Mouse (Mus musculus) retina, adult 2 months (tissue): ENCODE measurements around the gene Qrsl1.
"Not testable (repeated sequence)": the region's sequence is repeated elsewhere in the genome, so short reads cannot be mapped to it uniquely, and the experiment has no call there.

ENCODE experiments used
- DNase-seq: peaks from one replicate; pipeline ENCODE4 v3.0.0-alpha.2; 2012; ENCODE audit warnings: low read depth, low spot score

Gene Qrsl1

DNA sequence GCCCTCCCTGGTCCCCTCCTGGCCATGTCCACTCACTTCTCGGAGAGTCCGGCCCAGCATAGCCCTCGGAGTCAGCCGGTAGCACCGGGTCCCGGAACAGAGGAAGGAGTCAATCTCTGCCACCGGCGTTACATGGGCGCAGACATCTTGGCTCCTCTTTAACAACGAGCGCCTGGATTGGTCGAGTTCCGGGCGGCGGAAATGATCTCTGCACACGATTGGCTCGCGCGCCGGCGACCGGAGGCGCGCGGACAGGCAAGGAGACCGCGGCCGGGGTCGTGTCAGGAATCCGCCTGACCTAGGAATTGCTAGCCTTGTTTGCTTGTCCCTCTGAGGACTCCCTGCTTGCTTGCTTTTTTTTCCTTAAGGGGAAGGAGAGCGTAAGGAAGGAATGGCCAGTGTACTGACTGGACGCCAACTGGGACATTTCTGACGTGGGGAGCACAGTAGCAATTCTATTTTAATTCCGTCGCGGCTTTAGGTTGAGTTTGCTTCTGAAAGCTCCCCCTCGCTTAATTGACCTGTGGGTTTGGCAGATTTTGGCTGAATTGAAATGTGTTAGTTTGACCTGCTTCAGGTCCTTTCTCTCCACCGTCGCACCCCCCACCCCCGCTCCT, at the start of gene Qrsl1, which contains the start of gene Rtn4ip1:
Gene Qrsl1, minus strand, starts transcription at position 168 of the 617 bp plus-strand sequence.
Gene Rtn4ip1, plus strand, starts transcription at position 230 of the 617 bp plus-strand sequence.
- DNase-seq: peak; percentile 86

GRCm38 (mm10) chr10:43945435-43945834, 43.9 kb upstream of the Qrsl1 start:
- DNase-seq: no peak

DNA sequence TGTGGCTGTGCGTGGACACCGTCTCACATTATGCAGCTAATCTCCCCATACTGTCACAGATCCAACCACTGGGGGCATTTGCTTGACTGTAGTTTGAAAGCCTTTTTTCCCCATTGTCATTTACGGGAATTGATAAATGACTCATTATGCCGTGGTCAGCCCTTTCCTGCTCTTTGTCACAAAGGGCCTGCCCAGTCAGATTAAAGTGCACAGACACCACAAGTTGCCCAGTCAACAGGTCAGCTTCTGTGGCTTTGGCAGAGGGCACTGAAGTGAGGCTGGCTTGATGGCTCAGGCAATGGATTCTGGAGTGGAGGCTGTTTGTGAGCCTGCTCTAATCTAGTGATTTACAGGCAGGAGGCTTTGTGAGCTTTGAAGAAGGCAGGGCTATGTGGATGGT, 42.2 kb upstream of the Qrsl1 start:
- no peak for DNase-seq

GRCm38 (mm10) chr10:43939136-43939662, 37.7 kb upstream of the Qrsl1 start:
- no peak for DNase-seq

- DNase-seq: no peak
Measured at GRCm38 (mm10) chr10:43928596-43928995, 27.1 kb upstream of the Qrsl1 start.

DNA sequence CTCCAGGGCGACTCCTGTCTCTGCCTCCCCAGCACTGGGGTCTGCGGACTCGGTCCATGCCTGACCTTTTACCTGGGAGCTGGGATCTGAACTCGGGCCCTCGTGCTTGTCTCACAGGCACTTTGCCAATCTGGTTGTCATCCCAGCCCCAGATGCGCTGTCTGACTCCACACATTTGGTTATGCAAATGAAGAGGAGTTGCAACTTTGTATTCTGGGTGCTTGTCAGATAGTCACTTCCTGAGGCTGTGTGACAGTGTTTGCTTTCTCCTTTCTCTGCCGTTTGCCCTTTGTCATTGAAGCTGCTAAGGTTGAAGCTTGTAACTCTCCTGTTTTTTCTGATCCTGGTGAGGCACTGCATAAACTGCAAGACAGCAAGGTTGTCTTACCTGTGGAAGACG, 26.2 kb upstream of the Qrsl1 start:
- no peak for DNase-seq

DNA sequence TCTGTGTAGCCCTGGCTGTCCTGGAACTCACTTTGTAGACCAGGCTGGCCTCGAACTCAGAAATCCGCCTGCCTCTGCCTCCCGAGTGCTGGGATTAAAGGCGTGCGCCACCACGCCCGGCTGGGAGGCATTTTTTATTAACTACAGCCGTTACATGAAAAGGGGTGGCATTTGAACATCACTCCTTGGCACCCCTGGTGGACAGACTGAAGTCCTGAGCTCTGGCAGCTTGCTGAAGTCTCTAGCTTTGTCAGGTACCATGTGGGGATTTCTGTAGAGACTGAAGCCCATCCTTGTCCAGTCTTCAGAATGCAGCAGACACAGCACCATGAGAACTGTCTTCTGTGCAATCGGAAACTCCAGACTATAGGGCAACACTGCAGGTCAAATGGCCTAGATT, 24.2 kb upstream of the Qrsl1 start:
- DNase-seq: not testable (repeated sequence)

DNA sequence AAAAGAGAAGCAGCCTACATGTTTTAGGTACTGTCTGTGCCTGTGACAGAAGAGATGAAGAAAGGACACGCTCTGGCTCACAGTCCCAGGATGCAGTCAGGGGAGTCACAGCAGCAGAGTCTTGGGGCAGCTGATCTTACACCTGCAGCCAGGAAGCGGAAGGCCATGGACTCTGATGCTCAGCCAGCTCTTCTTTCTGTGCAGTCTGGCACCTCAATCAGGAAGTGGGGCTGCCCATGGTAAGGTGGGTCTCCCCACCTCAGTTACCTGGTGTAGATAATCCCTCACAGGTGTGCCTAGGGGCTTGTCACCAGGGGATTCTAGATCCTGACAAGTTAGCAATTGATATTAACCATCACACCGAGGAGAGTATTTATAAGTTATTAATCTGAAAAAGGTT, 21.6 kb upstream of the Qrsl1 start:
- DNase-seq: no peak

GRCm38 (mm10) chr10:43918696-43919608, 17.4 kb upstream of the Qrsl1 start:
- DNase-seq: peak; percentile 26

GRCm38 (mm10) chr10:43916737-43917136, 15.2 kb upstream of the Qrsl1 start:
- DNase-seq: no peak

GRCm38 (mm10) chr10:43916181-43916580, 14.6 kb upstream of the Qrsl1 start:
- no peak for DNase-seq

DNA sequence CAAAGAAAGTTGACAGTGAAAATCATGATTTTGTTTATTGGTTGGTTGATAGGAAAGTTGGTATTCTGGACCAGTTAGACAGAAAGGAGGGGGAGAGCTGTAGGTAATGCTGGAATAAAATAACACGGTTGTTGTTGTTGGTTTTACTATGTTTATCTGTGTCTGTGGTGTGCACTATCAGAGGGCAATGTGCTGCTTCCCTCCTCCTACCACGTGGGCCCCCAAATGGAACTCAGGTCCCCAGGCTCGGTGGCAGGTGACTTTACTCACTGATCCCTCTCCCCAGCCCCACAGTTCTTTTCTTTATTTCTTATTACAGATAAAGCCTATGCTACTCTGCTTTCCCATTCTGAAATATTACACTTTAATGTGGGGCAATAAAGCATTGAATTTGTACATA, 10.7 kb upstream of the Qrsl1 start:
- no peak for DNase-seq

- DNase-seq: no peak
Measured at GRCm38 (mm10) chr10:43910873-43911142, 9.3 kb upstream of the Qrsl1 start.

DNA sequence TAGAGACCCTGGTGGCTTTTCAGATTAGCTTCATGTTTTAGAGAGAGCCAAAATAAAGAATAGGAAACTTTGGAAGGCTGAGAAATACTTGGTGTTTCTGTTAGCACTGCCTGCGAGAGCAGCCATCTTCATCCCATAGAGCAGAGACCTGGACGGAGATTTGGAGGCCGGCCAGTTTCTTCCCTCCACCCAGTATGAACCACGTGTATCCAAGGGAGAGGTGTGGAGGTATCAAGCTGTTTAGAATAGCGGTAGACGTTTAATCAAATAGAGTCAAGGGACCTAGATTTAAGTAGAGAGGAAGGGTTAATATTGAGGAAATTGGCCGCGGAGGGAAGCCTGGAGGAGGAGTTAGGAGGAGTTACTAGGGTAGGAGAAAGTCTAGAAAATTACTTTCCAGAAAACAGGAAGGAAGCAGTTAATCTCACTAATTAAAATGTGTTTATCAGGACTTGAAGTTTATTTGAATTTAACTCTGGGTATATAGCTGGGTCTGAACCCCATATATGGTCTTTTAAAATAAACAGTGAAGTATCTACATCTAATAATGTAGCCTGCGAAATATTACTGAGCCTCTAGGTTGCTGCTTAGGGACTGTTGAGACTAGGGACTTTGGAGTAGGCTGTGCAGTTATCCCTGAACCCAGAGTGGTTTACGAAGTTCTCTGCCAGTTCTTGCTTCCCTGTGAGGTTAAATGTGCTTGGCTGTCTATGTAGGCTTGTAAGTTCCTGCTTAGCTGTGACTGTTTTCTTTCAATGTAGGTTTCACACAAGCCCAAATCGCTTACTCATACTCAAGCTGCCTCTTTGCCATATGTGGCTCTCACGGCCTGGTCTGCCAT, 8.7 kb upstream of the Qrsl1 start:
- DNase-seq: no peak

DNA sequence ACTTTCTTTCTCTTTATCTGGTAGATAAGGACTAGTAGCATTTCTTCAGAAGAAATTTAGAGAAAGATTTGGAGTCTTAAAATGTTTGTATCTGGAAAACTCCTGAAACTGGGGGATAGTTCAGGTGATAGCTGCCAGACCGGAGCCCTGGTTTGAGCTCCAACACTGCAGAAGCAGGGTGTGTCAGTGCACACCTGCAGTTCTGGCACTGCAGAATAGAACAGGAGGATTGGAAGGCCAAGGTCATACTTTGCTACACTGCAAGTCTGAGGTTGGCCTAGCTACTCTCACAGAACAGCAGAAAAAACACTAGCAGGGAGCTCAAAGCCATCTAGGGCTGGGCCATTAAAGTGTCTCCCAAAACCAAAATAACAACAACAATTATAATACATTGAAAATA, 3.0 kb upstream of the Qrsl1 start:
- DNase-seq: no peak

DNA sequence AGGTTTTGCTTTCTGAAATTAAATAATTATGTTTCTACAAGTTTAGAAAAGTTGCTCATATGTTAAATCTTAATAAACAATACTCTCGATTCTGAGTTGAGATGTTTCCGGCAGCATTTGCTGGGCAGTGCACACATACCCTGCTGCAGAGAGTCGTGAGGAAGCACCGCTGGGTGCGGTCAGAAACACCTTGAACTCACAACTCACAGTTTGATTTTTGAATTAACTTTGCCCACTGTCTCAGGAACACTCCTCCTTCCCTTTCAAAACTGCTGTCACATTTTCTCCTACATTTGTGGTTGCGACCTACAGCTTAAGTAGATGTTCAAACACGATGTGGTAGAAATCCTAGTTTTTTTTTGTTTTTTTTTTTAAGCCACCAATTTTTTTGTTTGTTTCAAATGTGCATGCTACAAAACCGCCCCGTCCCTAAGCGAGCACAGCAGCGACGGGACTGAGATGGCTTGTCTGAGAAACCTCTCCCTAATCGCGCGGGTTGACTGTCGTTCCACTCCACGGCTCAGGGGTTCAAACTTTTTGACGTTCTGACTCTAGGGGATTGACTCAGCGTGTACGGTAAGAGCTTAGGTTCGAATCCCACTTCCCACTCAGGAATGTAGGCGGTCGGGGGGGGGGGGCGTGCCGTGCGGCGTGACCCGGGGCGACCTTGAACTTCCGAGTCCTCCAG, 518 bp downstream of the Qrsl1 start:
- no peak for DNase-seq

DNA sequence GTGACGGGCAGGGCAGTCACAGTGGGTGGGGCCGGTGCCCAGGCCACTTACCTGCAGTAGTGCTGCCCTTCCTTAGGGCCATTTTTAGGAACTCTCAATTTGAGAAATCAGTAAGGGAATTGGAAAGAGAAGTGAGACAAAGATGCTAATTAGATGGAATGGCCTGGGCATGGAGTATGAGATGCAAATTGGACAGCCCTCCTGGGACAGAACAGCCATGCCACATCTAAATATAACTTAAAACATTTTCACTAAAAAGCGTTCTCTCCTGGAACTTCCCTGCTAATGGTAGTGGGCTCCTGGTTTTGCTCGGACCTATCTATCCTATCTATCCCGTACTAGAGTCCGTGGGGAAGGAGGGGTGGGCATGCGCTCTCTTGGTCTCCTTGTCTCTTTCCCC, 3.3 kb downstream of the Qrsl1 start:
- no peak for DNase-seq

DNA sequence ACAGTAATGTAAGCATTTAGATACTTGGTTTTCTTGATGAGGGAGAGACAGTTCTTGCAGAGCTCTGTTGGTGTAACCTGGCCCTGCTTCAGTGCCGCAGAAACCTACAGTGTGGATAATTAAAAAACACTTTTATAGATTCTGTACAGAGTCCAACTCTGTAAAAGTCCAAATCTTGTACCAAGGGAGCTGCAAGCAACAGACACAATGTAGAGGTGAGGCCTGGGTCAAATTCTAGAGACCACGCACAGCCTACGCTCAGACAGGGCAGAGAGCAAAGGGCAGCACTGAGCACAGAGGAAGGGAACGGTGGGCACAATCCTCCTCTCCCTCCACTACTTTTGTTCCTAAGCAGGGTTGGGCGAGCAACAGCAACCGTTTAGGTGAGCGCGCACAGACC, 5.5 kb downstream of the Qrsl1 start:
- DNase-seq: no peak

GRCm38 (mm10) chr10:43892971-43893370, 8.6 kb downstream of the Qrsl1 start:
- DNase-seq: no peak

GRCm38 (mm10) chr10:43888976-43889375, 12.6 kb downstream of the Qrsl1 start:
- DNase-seq: no peak

- no peak for DNase-seq
Measured at GRCm38 (mm10) chr10:43887676-43888075, 13.9 kb downstream of the Qrsl1 start.
